Mouse (Mus musculus) right cerebral cortex, postnatal 36 days (tissue): Measurements from ENCODE around the gene Clec16a.

Experiments
- DNase-seq, 2 experiments: peaks; one replicate each; pipeline ENCODE4 v3.0.0; 2022; ENCODE audit warnings: low spot score in 2 of 2, mixed read lengths in 1 of 2

The Clec16a gene

GRCm38 (mm10) chr16:10675612-10676011, 130.5 kb downstream of the Clec16a start:
- no peak for DNase-seq

GRCm38 (mm10) chr16:10676461-10677066, 131.4 kb downstream of the Clec16a start:
- DNase-seq = no peak

GRCm38 (mm10) chr16:10682521-10682920, 137.4 kb downstream of the Clec16a start:
- DNase-seq = no peak

GRCm38 (mm10) chr16:10683193-10684000, 138.3 kb downstream of the Clec16a start:
- DNase-seq = no peak

GRCm38 (mm10) chr16:10689748-10690318, 144.7 kb downstream of the Clec16a start:
- DNase-seq = no peak

- DNase-seq = no peak
Observed at GRCm38 (mm10) chr16:10690442-10690841, 145.3 kb downstream of the Clec16a start.

GRCm38 (mm10) chr16:10691705-10692104, 146.6 kb downstream of the Clec16a start:
- DNase-seq = no peak

- no peak for DNase-seq
Observed at GRCm38 (mm10) chr16:10692848-10693247, 147.7 kb downstream of the Clec16a start.

GRCm38 (mm10) chr16:10693424-10693823, 148.3 kb downstream of the Clec16a start:
- no peak for DNase-seq

GRCm38 (mm10) chr16:10694414-10694851, 149.3 kb downstream of the Clec16a start:
- DNase-seq = no peak

- DNase-seq = no peak
Observed at GRCm38 (mm10) chr16:10697861-10698659, 152.9 kb downstream of the Clec16a start.

- DNase-seq = no peak
Observed at GRCm38 (mm10) chr16:10699316-10699715, 154.2 kb downstream of the Clec16a start.

- DNase-seq = no peak
Observed at GRCm38 (mm10) chr16:10700160-10700559, 155.0 kb downstream of the Clec16a start.

- no peak for DNase-seq
Observed at GRCm38 (mm10) chr16:10702399-10702798, 157.3 kb downstream of the Clec16a start.

- DNase-seq = no peak
Observed at GRCm38 (mm10) chr16:10703932-10704331, 158.8 kb downstream of the Clec16a start.

- no peak for DNase-seq
Observed at GRCm38 (mm10) chr16:10705396-10705795, 160.3 kb downstream of the Clec16a start.

- DNase-seq = no peak
Observed at GRCm38 (mm10) chr16:10711524-10711923, 166.4 kb downstream of the Clec16a start.

GRCm38 (mm10) chr16:10713041-10713440, 167.9 kb downstream of the Clec16a start:
- DNase-seq = no peak

GRCm38 (mm10) chr16:10713441-10714239, 168.5 kb downstream of the Clec16a start:
- no peak for DNase-seq

GRCm38 (mm10) chr16:10715211-10715610, 170.1 kb downstream of the Clec16a start:
- no peak for DNase-seq

- DNase-seq = no peak
Observed at GRCm38 (mm10) chr16:10715632-10716031, 170.5 kb downstream of the Clec16a start.
